Mouse (Mus musculus) mouse embryonic stem cell (cell line): ENCODE measurements around the gene Cobll1.

ENCODE experiments used
- in situ Hi-C, 2 experiments: fragments of 300-500 bp; cut with MboI; formaldehyde crosslinking; loops; 1 replicate in 1 of 2; 3 replicates in 1 of 2; pipeline ENCODE4 v1.14.3; 2019 to 2020; ENCODE audit warnings: low sequenced_read_pairs in 2 of 2, low pct_unique_long_range_greater_than_20kb in 1 of 2, mixed read lengths in 1 of 2; ENCODE audit not compliant: unreplicated experiment in 1 of 2

Cobll1 gene

GRCm38 (mm10) chr2:65213675-65214074, 25.5 kb downstream of the Cobll1 start:
- in situ Hi-C loops, result no loop called here

DNA sequence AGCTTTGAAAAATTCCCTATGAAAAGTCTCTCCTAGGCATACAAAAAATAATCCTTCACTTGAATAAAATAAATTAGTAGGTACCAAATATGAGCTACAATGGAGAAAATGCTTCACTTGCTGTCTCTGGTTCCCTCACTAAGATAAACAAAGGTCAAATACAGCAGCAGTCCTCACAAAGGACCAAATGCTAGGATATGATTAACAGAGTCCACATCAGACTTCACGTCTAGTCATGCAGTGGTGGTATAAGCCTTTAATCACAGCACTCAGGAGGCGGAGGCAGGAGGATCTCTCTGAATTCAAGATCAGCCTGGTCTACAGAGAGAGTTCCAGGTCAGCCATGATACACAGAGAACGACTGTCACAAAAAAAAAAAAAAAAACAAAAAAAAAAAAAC, 27.6 kb downstream of the Cobll1 start:
- in situ Hi-C loops, result no loop called here

- in situ Hi-C loops, result no loop called here
Measured at GRCm38 (mm10) chr2:65207750-65208149, 31.5 kb downstream of the Cobll1 start.

GRCm38 (mm10) chr2:65203699-65204098, 35.5 kb downstream of the Cobll1 start:
- in situ Hi-C loops, result no loop called here

DNA sequence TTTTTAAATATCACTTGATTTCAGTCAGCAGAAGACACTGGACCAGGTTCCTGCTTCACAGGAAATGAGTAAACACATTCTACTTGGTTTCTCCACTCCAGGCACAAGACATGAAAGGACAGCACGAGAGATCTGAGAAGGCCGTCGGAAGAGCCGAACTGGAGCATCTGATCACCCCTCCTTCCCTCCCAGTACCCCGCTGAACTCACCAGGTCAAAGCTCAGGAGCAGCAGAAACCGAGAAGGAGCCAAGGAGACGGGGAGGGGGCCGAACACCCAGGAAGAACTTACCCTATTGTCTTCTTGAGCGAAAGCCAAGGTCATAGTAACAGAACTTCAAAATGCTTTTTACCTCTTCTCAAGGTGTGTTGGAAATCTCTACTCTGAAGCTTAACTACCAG, 39.5 kb downstream of the Cobll1 start:
- in situ Hi-C loops, result no loop called here

- in situ Hi-C loops, result no loop called here
Measured at GRCm38 (mm10) chr2:65198605-65199004, 40.6 kb downstream of the Cobll1 start.

- in situ Hi-C loops, result no loop called here
Measured at GRCm38 (mm10) chr2:65196994-65197393, 42.2 kb downstream of the Cobll1 start.

DNA sequence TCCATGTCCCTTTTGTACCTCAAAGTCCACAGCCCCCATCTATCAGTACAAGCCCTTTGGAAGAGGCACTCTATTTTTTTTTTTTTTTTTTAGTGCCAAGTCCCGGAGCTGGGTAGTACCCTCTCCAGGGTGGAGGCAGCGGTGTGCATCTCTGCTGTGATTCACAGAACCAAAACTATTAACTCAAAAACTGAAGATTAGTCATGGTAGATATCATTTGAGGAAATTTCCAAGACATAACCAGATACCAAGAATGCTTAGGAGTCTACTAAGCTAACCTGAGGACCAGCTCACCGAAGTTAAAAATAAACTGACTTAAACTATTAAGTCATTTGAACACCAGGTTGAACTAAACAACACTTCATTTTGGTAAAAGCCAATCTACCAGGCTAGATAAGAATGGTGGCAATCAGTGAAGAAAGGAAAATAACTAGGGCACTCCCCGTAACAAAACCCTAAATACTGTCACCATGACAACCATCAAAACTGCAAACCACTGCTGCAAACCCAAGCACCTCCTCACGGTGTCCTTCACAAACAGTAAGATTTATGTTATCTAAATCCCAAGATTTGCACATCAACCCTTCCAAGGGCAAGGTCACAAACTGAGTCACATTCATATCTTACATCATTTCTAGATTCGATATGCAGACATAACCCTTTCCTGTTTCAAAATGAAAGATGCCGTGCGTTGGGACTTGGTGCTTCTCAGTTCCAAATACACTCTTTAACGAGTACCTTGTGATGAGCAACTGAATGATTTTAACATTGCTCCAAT, 43.8 kb downstream of the Cobll1 start:
- in situ Hi-C loops, result no loop called here

GRCm38 (mm10) chr2:65193091-65193795, 46.0 kb downstream of the Cobll1 start:
- in situ Hi-C loops, result no loop called here

DNA sequence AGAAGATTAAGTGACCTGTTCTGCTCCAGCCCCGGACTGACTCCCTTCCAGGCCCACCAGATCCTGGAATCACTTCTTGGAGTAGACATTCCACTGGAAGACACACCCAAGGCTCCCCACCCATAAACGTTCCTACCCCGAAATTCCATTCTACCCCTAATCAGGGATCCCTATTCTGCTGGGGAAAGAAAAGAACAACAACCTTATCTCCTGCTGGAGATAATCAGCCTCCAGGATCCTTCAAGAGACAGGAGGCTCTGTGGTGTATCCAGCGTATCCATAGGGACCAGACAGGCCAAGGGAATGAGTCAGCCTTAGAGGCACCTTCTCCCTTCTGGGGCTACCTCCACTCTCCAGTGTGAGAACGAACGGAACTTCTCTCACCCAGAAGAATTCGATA, 47.8 kb downstream of the Cobll1 start:
- in situ Hi-C loops, result no loop called here

- in situ Hi-C loops, result no loop called here
Measured at GRCm38 (mm10) chr2:65189346-65189745, 49.9 kb downstream of the Cobll1 start.

DNA sequence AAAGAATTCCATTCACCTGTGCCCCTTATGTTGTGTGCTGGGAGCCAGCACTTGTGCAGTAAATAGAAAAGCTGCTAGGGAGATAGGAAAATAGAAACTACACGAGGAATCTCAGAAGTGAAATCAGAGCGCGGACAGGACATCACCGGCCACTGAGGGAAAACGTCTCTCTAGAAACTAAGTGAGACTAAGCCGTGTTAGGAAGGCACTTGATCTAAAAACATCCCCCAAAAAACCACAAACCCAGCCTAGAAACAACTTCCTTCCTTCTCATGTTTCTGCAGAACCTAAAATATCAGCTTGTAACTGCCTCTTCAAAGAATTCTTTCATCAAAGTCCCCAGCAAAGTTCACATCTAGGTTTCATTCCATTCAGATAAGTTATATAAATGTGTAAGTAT, 50.6 kb downstream of the Cobll1 start:
- in situ Hi-C loops, result no loop called here

GRCm38 (mm10) chr2:65187652-65188051, 51.6 kb downstream of the Cobll1 start:
- in situ Hi-C loops, result no loop called here

GRCm38 (mm10) chr2:65187164-65187563, 52.0 kb downstream of the Cobll1 start:
- in situ Hi-C loops, result no loop called here

GRCm38 (mm10) chr2:65182747-65183146, 56.5 kb downstream of the Cobll1 start:
- in situ Hi-C loops, result no loop called here

- in situ Hi-C loops, result no loop called here
Measured at GRCm38 (mm10) chr2:65181736-65182135, 57.5 kb downstream of the Cobll1 start.

DNA sequence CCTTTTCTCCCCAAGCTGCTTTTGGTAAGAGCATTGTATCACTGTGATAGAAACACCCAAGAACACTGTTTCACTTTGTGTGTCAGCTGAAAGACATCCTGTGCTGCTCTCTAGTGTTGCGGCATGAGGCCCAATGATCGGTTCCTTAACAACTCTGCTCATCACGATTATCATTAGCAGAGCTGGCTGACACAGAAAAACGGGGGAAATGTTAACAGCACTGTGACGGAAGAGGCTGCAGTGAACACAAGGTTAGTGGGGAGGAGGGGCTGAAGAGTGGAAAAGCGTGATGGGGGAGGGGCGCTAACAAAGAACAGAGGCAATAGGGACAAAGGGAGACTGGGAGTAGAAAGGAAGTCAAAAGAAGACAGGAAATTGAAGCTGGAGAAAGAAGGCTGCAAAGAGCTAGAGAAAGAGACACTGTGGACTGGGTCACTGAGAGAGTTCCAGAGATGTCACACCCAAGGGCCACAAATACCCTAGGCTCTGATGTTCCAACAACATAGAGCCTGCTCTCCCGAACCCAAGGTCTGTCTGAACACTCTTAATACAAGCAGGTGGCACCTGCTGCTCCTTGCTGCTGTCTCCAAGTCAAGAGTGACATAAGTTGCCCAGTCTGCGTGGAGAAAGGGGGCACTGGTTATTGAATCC, 58.0 kb downstream of the Cobll1 start:
- in situ Hi-C loops, result no loop called here

DNA sequence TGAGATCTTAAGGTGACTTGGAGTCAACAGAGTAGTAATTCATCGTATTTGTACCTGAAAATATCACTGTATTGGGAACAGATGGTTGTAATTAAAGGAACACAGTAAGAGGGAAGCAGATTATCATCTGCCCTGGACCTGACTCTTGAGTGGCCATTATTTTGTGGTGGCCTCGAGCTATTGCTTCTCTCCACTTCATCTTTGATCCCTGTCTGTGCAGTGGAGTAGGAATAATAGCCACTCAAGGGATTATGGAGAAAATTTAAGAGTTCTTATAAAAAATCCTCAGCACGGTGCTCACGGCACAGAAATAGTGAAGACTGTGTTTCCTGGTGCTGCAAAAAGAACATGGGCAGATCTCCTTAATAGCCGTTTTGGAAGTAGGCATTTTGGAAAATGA, 63.6 kb downstream of the Cobll1 start:
- in situ Hi-C loops, result no loop called here

DNA sequence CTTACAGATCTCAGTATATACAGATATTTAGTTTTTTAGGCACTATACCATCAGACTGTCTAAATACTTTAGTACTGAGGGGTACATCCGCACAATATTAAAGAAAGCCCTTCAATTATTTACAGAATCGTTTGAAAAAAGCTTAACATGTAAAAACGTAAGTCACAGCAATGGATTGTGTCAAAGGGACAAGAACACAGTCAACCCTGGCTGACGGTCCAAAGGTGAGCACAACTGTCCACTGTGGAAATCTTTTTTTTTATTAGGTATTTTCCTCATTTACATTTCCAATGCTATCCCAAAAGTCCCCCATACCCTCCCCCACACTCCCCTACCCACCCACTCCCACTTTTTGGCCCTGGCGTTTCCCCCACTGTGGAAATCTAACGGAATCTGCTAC, 67.1 kb downstream of the Cobll1 start:
- in situ Hi-C loops, result no loop called here

- in situ Hi-C loops, result no loop called here
Measured at GRCm38 (mm10) chr2:65171516-65171915, 67.7 kb downstream of the Cobll1 start.
